Mouse (Mus musculus) regulatory T cell (primary cell): ENCODE data around the gene Abca12.

ENCODE experiments used
- in situ Hi-C: fragments of 300-600 bp; cut with MboI, MseI; formaldehyde crosslinking; loops from one replicate; pipeline ENCODE4 v1.15.1; 2025; ENCODE audit warnings: high pct_unique_total_duplicates

Gene Abca12

GRCm38 (mm10) chr1:71196191-71196590, 218.5 kb downstream of the Abca12 start:
- in situ Hi-C loops = no loop called here

GRCm38 (mm10) chr1:71195333-71195732, 219.4 kb downstream of the Abca12 start:
- in situ Hi-C loops = no loop called here

- in situ Hi-C loops = no loop called here
Observed at GRCm38 (mm10) chr1:71193931-71194330, 220.8 kb downstream of the Abca12 start.
